Mouse (Mus musculus) CH12.LX (cell line): ENCODE data around the gene Rps27l. TPM values are rescaled to one million over a fixed set of nuclear protein-coding genes. Genes with fewer than 3 reads are reported as not detected.

Experiments
- DNase-seq: peaks from one replicate; pipeline ENCODE4 v3.0.0-alpha.2; 2013; ENCODE audit errors: extremely low read depth
- H3K27ac ChIP-seq: 2 replicates; pipeline ENCODE4 v1.5.1; 2012; ENCODE audit warnings: low read depth, mild to moderate bottlenecking, control low read depth, moderate library complexity; ENCODE audit not compliant: insufficient read depth
- H3K27me3 ChIP-seq: replicated peaks from 2 replicates; pipeline ENCODE3; 2012; ENCODE audit warnings: inconsistent platforms
- H3K36me3 ChIP-seq, 2 experiments: replicated peaks in 1 of 2; 2 replicates each; pipeline versions ENCODE3 to v1.6.1; 2012; ENCODE audit warnings: inconsistent platforms in 1 of 2, low read length in 1 of 2, mild to moderate bottlenecking in 1 of 2, mixed read lengths in 1 of 2, moderate library complexity in 1 of 2; ENCODE audit not compliant: control insufficient read depth in 1 of 2, insufficient read depth in 1 of 2
- H3K4me1 ChIP-seq, 2 experiments: 2 replicates each; pipeline ENCODE4 v1.6.1; 2012; ENCODE audit warnings: inconsistent platforms in 1 of 2, moderate library complexity in 1 of 2; ENCODE audit not compliant: insufficient read depth in 2 of 2, control insufficient read depth in 1 of 2
- H3K4me2 ChIP-seq: 2 replicates; pipeline ENCODE4 v1.6.1; 2012; ENCODE audit warnings: low read depth, mild to moderate bottlenecking, control low read depth; ENCODE audit not compliant: poor library complexity, insufficient read depth, severe bottlenecking
- H3K4me3 ChIP-seq, 3 experiments: fragments of 150-350 bp in 1 of 3; sonication (generic) in 1 of 3; replicated peaks in 1 of 3; 2 replicates each; pipeline versions ENCODE3 to v1.5.1; 2011 to 2012; ENCODE audit warnings: low read depth in 2 of 3, low read length in 2 of 3, mild to moderate bottlenecking in 2 of 3, moderate library complexity in 2 of 3, control low read depth in 1 of 3, improper control_type of control experiment in 1 of 3, inconsistent platforms in 1 of 3, mixed read lengths in 1 of 3; ENCODE audit not compliant: poor library complexity in 1 of 3
- H3K79me2 ChIP-seq: replicated peaks from 2 replicates; pipeline ENCODE4 v1.6.1; 2012; ENCODE audit warnings: mild to moderate bottlenecking, moderate library complexity; ENCODE audit not compliant: control insufficient read depth, poor library complexity, insufficient read depth, severe bottlenecking; ENCODE audit errors: extremely low read depth
- H3K9ac ChIP-seq: 2 replicates; pipeline ENCODE4 v1.6.1; 2012; ENCODE audit warnings: low read depth, mild to moderate bottlenecking, control low read depth, moderate library complexity; ENCODE audit not compliant: insufficient read depth
- H3K9me3 ChIP-seq: replicated peaks from 2 replicates; pipeline ENCODE3; 2012; ENCODE audit warnings: low read length, inconsistent platforms, mixed read lengths
- BHLHE40 ChIP-seq: IDR thresholded peaks from 2 replicates; pipeline ENCODE4 v1.6.1; 2011; ENCODE audit warnings: mild to moderate bottlenecking, low read depth, low read length, improper control_type of control experiment
- CHD1 ChIP-seq: IDR thresholded peaks from 2 replicates; pipeline ENCODE4 v1.6.1; 2012; ENCODE audit warnings: low read depth, low read length, improper control_type of control experiment, inconsistent platforms
- CHD2 ChIP-seq: IDR thresholded peaks from 2 replicates; pipeline ENCODE4 v1.6.1; 2011; ENCODE audit warnings: low read length, improper control_type of control experiment
- CTCF ChIP-seq, 2 experiments: IDR thresholded peaks in 1 of 2; conservative IDR thresholded peaks in 1 of 2; 2 replicates each; pipeline ENCODE4 v1.5.1; 2011 to 2012; ENCODE audit warnings: low read depth in 2 of 2, low read length in 2 of 2, improper control_type of control experiment in 1 of 2, inconsistent platforms in 1 of 2, mild to moderate bottlenecking in 1 of 2, moderate library complexity in 1 of 2
- EP300 ChIP-seq: IDR thresholded peaks from 2 replicates; pipeline ENCODE4 v1.6.1; 2011; ENCODE audit warnings: low read length, improper control_type of control experiment
- ETS1 ChIP-seq: conservative IDR thresholded peaks from 2 replicates; pipeline ENCODE4 v1.6.1; 2012; ENCODE audit warnings: low read depth, mild to moderate bottlenecking, inconsistent platforms, low read length, improper control_type of control experiment, moderate library complexity
- GABPA ChIP-seq: IDR thresholded peaks from 2 replicates; pipeline ENCODE4 v1.6.1; 2012; ENCODE audit warnings: low read depth, low read length, improper control_type of control experiment, inconsistent platforms; ENCODE audit not compliant: insufficient replicate concordance
- HCFC1 ChIP-seq: IDR thresholded peaks from 2 replicates; pipeline ENCODE4 v1.6.1; 2012; ENCODE audit warnings: low read depth, mild to moderate bottlenecking, inconsistent platforms, low read length, improper control_type of control experiment
- MAFK ChIP-seq: IDR thresholded peaks from 2 replicates; pipeline ENCODE4 v1.6.1; 2011; ENCODE audit warnings: low read length, improper control_type of control experiment; ENCODE audit not compliant: insufficient replicate concordance
- MAX ChIP-seq: IDR thresholded peaks from 2 replicates; pipeline ENCODE4 v1.6.1; 2011; ENCODE audit warnings: low read length, improper control_type of control experiment
- MEF2A ChIP-seq: IDR thresholded peaks from 2 replicates; pipeline ENCODE4 v1.6.1; 2014; ENCODE audit warnings: low read depth, mild to moderate bottlenecking, inconsistent platforms, low read length, improper control_type of control experiment, borderline replicate concordance
- MYC ChIP-seq: IDR thresholded peaks from 2 replicates; pipeline ENCODE4 v1.6.1; 2011; ENCODE audit warnings: low read depth, mild to moderate bottlenecking, improper control_type of control experiment, low read length
- RCOR1 ChIP-seq: conservative IDR thresholded peaks from 2 replicates; pipeline ENCODE4 v1.6.1; 2012; ENCODE audit warnings: low read depth, mild to moderate bottlenecking, inconsistent platforms, low read length, improper control_type of control experiment
- SMC3 ChIP-seq: IDR thresholded peaks from 2 replicates; pipeline ENCODE4 v1.6.1; 2011; ENCODE audit warnings: low read depth, low read length, improper control_type of control experiment
- TBP ChIP-seq: conservative IDR thresholded peaks from 2 replicates; pipeline ENCODE4 v1.6.1; 2011; ENCODE audit warnings: low read depth, low read length, improper control_type of control experiment
- TCF12 ChIP-seq: IDR thresholded peaks from 2 replicates; pipeline ENCODE4 v1.6.1; 2014; ENCODE audit warnings: low read depth, mild to moderate bottlenecking, inconsistent platforms, low read length, improper control_type of control experiment
- UBTF ChIP-seq: IDR thresholded peaks from 2 replicates; pipeline ENCODE4 v1.6.1; 2012; ENCODE audit warnings: low read depth, mild to moderate bottlenecking, inconsistent platforms, low read length, improper control_type of control experiment, moderate library complexity
- USF2 ChIP-seq: conservative IDR thresholded peaks from 2 replicates; pipeline ENCODE4 v1.6.1; 2011; ENCODE audit warnings: low read depth, low read length, improper control_type of control experiment
- ZKSCAN1 ChIP-seq: IDR thresholded peaks from 2 replicates; pipeline ENCODE4 v1.6.1; 2012; ENCODE audit warnings: low read depth, inconsistent platforms, low read length, improper control_type of control experiment, borderline replicate concordance
- ZNF384 ChIP-seq: IDR thresholded peaks from 2 replicates; pipeline ENCODE4 v1.6.1; 2012; ENCODE audit warnings: low read depth, low read length, improper control_type of control experiment, inconsistent platforms
- dilution Hi-C: fragments of 300-500 bp; cut with MboI; formaldehyde crosslinking; loops from 2 replicates; pipeline ENCODE4 v1.14.3; 2020; ENCODE audit warnings: low sequenced_read_pairs; ENCODE audit not compliant: extremely low pct_unique_long_range_greater_than_20kb, extremely low pct_ligation_motif_present
- in situ Hi-C: fragments of 300-500 bp; cut with MboI; formaldehyde crosslinking; loops from 3 replicates; pipeline ENCODE4 v1.14.3; 2019; ENCODE audit warnings: low sequenced_read_pairs, low pct_ligation_motif_present, low pct_unique_long_range_greater_than_20kb, mixed read lengths
- polyA plus RNA-seq: library from polyadenylated mRNA; unstranded; fragments of >175 nt; gene quantifications from 2 replicates; pipeline ENCODE4 v1.2.1, GENCODE M21; 2012; ENCODE audit warnings: low read depth; ENCODE audit not compliant: insufficient read length
- total RNA-seq, 2 experiments: library from RNA; depleted of rRNA; stranded (reverse); fragments of 300-350 nt in 1 of 2; fragments of >200 nt in 1 of 2; gene quantifications; 2 replicates each; pipeline ENCODE4 v1.2.3; 2012 to 2014

The Rps27l gene
- total and polyA plus RNA-seq, 3 experiments, result 593 to 1,755 (median 694) TPM

GRCm38 (mm10) chr9:66991021-66991749, 45.3 kb downstream of the Rps27l start:
- peaks cover 8% of the 10 kb centered on the region for H3K9me3 ChIP-seq
- H3K4me3 ChIP-seq, result no peak overlapping the region
- dilution Hi-C loops, result no loop called here
- H3K27ac ChIP-seq, result no peak overlapping the region
- no peak overlapping the region for H3K9ac ChIP-seq
- H3K79me2 ChIP-seq, result no peaks in the 10 kb centered on the region
- H3K36me3 ChIP-seq, result no peaks in the 10 kb centered on the region
- H3K4me2 ChIP-seq, result peak overlapping the region; percentile 29; the same call in 1 of the 2 replicates
- DNase-seq, result peak; percentile 66
- TF ChIP-seq SMC3, result no peak
- TF ChIP-seq TCF12, result peak; percentile 30; the same call in 1 of the 2 replicates
- peak; percentile 65 for TF ChIP-seq ETS1
- no peak for TF ChIP-seq ZKSCAN1
- 0 out of 2 replicates have a peak, but pooled peaks have one; percentile 25 for TF ChIP-seq EP300
- no peak for TF ChIP-seq MEF2A
- TF ChIP-seq USF2, result no peak
- TF ChIP-seq TBP, result no peak
- no peak for TF ChIP-seq CHD1
- no peak for TF ChIP-seq CHD2
- peak; percentile 78 for TF ChIP-seq BHLHE40
- no peak for TF ChIP-seq MAFK
- TF ChIP-seq ZNF384, result no peak
- TF ChIP-seq, all 38 proteins: peak for 4
- H3K4me1 ChIP-seq, result peaks cover 17 to 44% of the 10 kb centered on the region in 2 experiments
- in situ Hi-C loops, result loop anchor here (25.0 kb wide), 1 partner anchor 479 kb away; the partner anchor contains the start of gene Fbxl22
- H3K27me3 ChIP-seq, result no peaks in the 10 kb centered on the region

GRCm38 (mm10) chr9:66991750-66992410, 46.0 kb downstream of the Rps27l start:
- Histone ChIP-seq H3K4me2 (no peak overlapping the region), H3K79me2 (no peaks in the 10 kb centered on the region), H3K4me3 (no peak overlapping the region), H3K9ac (no peak overlapping the region), H3K27me3 (no peaks in the 10 kb centered on the region), H3K4me1 (peaks cover 17 to 44% of the 10 kb centered on the region in 2 experiments), H3K27ac (no peak overlapping the region), H3K36me3 (no peaks in the 10 kb centered on the region), H3K9me3 (peaks cover 8% of the 10 kb centered on the region)
- in situ Hi-C loops (loop anchor here (25.0 kb wide), 1 partner anchor 480 kb away; the partner anchor contains the start of gene Fbxl22), dilution Hi-C loops (no loop called here)
- no peak for DNase-seq
- TF ChIP-seq GABPA (no peak), MAFK (no peak), HCFC1 (no peak), ETS1 (no peak), CTCF (conservative IDR thresholded peaks at IDR 0.05 in 1 of 2, IDR thresholded peaks at IDR 0.05 in 1 of 2; ENCODE audit: low read depth in 2 of 2, low read length in 2 of 2) (no peak), MYC (no peak), RCOR1 (no peak), TBP (no peak), UBTF (no peak), MAX (no peak), ZNF384 (no peak), USF2 (no peak)
